Mouse (Mus musculus): ENCODE results near the gene Tdrkh.

DNA sequence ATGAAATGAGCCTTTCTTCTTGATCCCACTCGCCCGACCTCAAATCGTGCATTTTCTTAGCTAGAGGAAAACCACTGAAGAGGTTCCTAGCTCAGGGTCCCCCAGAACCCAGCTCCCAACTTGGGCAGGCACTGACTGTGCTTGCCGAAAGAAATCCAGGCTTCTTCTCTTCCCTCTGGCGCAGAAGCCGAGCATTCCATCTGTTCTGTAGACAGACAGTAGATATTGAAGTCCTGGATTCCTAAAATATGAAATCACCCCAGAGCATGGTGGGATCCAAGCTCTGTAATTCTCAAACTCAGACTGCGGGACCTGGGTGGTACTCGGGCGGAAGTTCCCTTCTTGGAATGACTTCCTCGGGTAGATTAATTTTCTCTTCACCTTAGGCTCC, 60.0 kb downstream of the Tdrkh start:
- TF ChIP-seq CTCF (IDR thresholded peaks at IDR 0.05; ENCODE audit: insufficient read depth, low read length) (no peak), POLR2A (IDR thresholded peaks at IDR 0.05; ENCODE audit: borderline replicate concordance, extremely low read depth, low read depth, low read length) (no peak)
